Mouse (Mus musculus): ENCODE measurements around the gene Wdr72.

DNA sequence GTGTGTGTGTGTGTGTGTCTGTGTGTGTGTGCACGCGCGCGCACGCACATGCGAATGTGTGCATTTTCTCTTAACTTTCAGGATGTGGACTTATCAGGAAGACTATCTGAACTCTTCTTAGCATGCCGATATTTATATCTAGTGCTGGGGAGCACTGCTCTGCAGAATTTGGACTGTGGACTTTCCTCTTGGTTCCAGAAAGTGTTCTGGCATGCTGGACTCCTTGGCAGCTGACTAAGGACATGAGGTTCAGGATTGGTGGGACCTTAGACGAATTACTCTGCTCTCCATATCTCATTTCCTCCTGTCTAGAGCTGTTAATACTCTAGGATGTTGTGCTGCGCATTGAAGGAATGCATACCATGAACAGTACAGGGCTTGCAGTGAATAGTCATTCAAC is 2.4 kb downstream of the Wdr72 start:
- no peak for TF ChIP-seq CTCF (IDR thresholded peaks at IDR 0.05; ENCODE audit: borderline replicate concordance, control insufficient read depth, extremely low read depth, insufficient read depth, low read length, poor library complexity)
- TF ChIP-seq POLR2A (IDR thresholded peaks at IDR 0.05; ENCODE audit: control insufficient read depth, extremely low read depth, insufficient read depth, low read length, poor library complexity), result no peak
